Mouse (Mus musculus) neural tube, embryonic 15.5 days (tissue): ENCODE measurements around the gene Bco2. TPM values are rescaled to one million over a fixed set of nuclear protein-coding genes. Genes with fewer than 3 reads are reported as not detected.

Experiments
- ATAC-seq: fragments of 200-750 bp; cut with Nextera tagmentation; 2 replicates; pipeline ENCODE4 v1.8.0; 2017; ENCODE audit warnings: mild to moderate bottlenecking, moderate TSS enrichment, moderate library complexity; ENCODE audit not compliant: low FRiP score
- H3K27ac ChIP-seq: fragments of 300-500 bp; sonication (generic); replicated peaks from 2 replicates; pipeline ENCODE4 v1.5.1; 2015; ENCODE audit warnings: mild to moderate bottlenecking, inconsistent platforms
- H3K27me3 ChIP-seq: fragments of 300-500 bp; sonication (generic); replicated peaks from 2 replicates; pipeline ENCODE4 v1.6.1; 2015; ENCODE audit warnings: inconsistent platforms
- H3K36me3 ChIP-seq: fragments of 300-500 bp; sonication (generic); 2 replicates; pipeline ENCODE4 v1.6.1; 2015; ENCODE audit warnings: inconsistent platforms
- H3K4me1 ChIP-seq: fragments of 300-500 bp; sonication (generic); 2 replicates; pipeline ENCODE4 v1.6.1; 2015; ENCODE audit warnings: inconsistent platforms
- H3K4me2 ChIP-seq: fragments of 300-500 bp; sonication (generic); 2 replicates; pipeline ENCODE4 v1.6.1; 2015; ENCODE audit warnings: inconsistent platforms, mild to moderate bottlenecking, moderate library complexity
- H3K4me3 ChIP-seq: fragments of 300-500 bp; sonication (generic); replicated peaks from 2 replicates; pipeline ENCODE4 v1.5.1; 2015; ENCODE audit warnings: mild to moderate bottlenecking, inconsistent platforms
- H3K9ac ChIP-seq: fragments of 300-500 bp; sonication (generic); replicated peaks from 2 replicates; pipeline ENCODE4 v1.6.1; 2015; ENCODE audit warnings: mild to moderate bottlenecking, inconsistent platforms
- H3K9me3 ChIP-seq: fragments of 300-500 bp; sonication (generic); replicated peaks from 2 replicates; pipeline ENCODE4 v1.6.1; 2016; ENCODE audit warnings: inconsistent platforms
- WGBS: fragments of 180-500 bp; shearing (Covaris S2); methylation state at CpG from one replicate; pipeline ENCODE4 v1.1.7; 2015; ENCODE audit warnings: mixed read lengths; 5-methylcytosine and 5-hydroxymethylcytosine counted together
- polyA plus RNA-seq: library from polyadenylated mRNA; unstranded; fragments of >200 nt; fragmentation: Nextera tagmentation; extraction: Ambion mirVana; gene quantifications from 2 replicates; pipeline ENCODE4 v1.2.1, GENCODE M21; 2015

Gene Bco2
- polyA plus RNA-seq = 0.15 and 0.41 TPM in 2 replicates

- H3K27ac ChIP-seq = peak within 1 kb of the TSS; percentile 75
- H3K27me3 ChIP-seq = no peaks in the 10 kb centered on the region
- peak within 1 kb of the TSS; percentile 51 for H3K4me2 ChIP-seq
- no peaks in the 10 kb centered on the region for H3K36me3 ChIP-seq
- no peaks in the 10 kb centered on the region for H3K9me3 ChIP-seq
- H3K9ac ChIP-seq = 0 out of 2 replicates have a peak within 1 kb of the TSS, but pooled peaks have one; percentile 17
- WGBS = 25% methylated on average over 2 of the region's 2 CpGs
- peak; percentile 28; the same call in 1 of the 2 replicates for ATAC-seq
- peaks cover 14% of the 10 kb centered on the region for H3K4me1 ChIP-seq
- peak within 1 kb of the TSS; percentile 29 for H3K4me3 ChIP-seq
Measured at GRCm38 (mm10) chr9:50555094-50555446, at the start of gene Bco2. Bco2 (minus strand) TSS chr9:50555181.

GRCm38 (mm10) chr9:50604338-50604737 is 49.4 kb upstream of the Bco2 start:
- Histone ChIP-seq H3K4me2 (peak overlapping the region; percentile 88), H3K36me3 (peaks cover 42% of the 10 kb centered on the region), H3K4me3 (peak overlapping the region; percentile 94), H3K27me3 (no peaks in the 10 kb centered on the region), H3K9ac (peak overlapping the region; percentile 97), H3K27ac (peak overlapping the region; percentile 91), H3K4me1 (peaks cover 36% of the 10 kb centered on the region), H3K9me3 (no peaks in the 10 kb centered on the region)
- ATAC-seq = no peak
- WGBS = 3% methylated on average over 6 of the region's 6 CpGs

GRCm38 (mm10) chr9:50603998-50604324 is 49.0 kb upstream of the Bco2 start:
- WGBS = under 1% methylated on average over 24 of the region's 24 CpGs
- H3K9me3 ChIP-seq = no peaks in the 10 kb centered on the region
- peak overlapping the region; percentile 91 for H3K27ac ChIP-seq
- ATAC-seq = peak; percentile 88
- H3K27me3 ChIP-seq = no peaks in the 10 kb centered on the region
- peaks cover 36% of the 10 kb centered on the region for H3K4me1 ChIP-seq
- peak overlapping the region; percentile 97 for H3K9ac ChIP-seq
- peak overlapping the region; percentile 94 for H3K4me3 ChIP-seq
- peak overlapping the region; percentile 88 for H3K4me2 ChIP-seq
- H3K36me3 ChIP-seq = peaks cover 44% of the 10 kb centered on the region

- H3K36me3 ChIP-seq = peaks cover 45% of the 10 kb centered on the region
- H3K4me2 ChIP-seq = peak within 1 kb of the TSS; percentile 88
- H3K4me3 ChIP-seq = peak within 1 kb of the TSS; percentile 94
- no peaks in the 10 kb centered on the region for H3K27me3 ChIP-seq
- WGBS = under 1% methylated on average over 48 of the region's 48 CpGs
- H3K27ac ChIP-seq = peak within 1 kb of the TSS; percentile 91
- peak; percentile 98 for ATAC-seq
- H3K9me3 ChIP-seq = no peaks in the 10 kb centered on the region
- H3K4me1 ChIP-seq = peaks cover 36% of the 10 kb centered on the region
- peak within 1 kb of the TSS; percentile 97 for H3K9ac ChIP-seq
Measured at GRCm38 (mm10) chr9:50603189-50603997, 48.4 kb upstream of the Bco2 start, which contains the start of the genes Sdhd and Timm8b. Sdhd (minus strand) TSS chr9:50603812. Timm8b (plus strand) TSS chr9:50603910.

GRCm38 (mm10) chr9:50602055-50602845 is 47.3 kb upstream of the Bco2 start:
- ATAC-seq = no peak
- Histone ChIP-seq H3K4me1 (peaks cover 36% of the 10 kb centered on the region), H3K4me2 (peak overlapping the region; percentile 88), H3K27ac (no peak overlapping the region), H3K4me3 (peak overlapping the region; percentile 94), H3K36me3 (peaks cover 47% of the 10 kb centered on the region), H3K9me3 (no peaks in the 10 kb centered on the region), H3K9ac (peak overlapping the region; percentile 97; the same call in 1 of the 2 replicates), H3K27me3 (no peaks in the 10 kb centered on the region)
- 90% methylated on average over 7 of the region's 7 CpGs for WGBS

- H3K27ac ChIP-seq = no peak overlapping the region
- H3K9me3 ChIP-seq = no peaks in the 10 kb centered on the region
- H3K9ac ChIP-seq = no peak overlapping the region
- 88% methylated on average over 6 of the region's 6 CpGs for WGBS
- ATAC-seq = no peak
- H3K36me3 ChIP-seq = peaks cover 49% of the 10 kb centered on the region
- H3K4me1 ChIP-seq = peaks cover 36% of the 10 kb centered on the region
- H3K4me3 ChIP-seq = no peak overlapping the region
- no peak overlapping the region for H3K4me2 ChIP-seq
- no peaks in the 10 kb centered on the region for H3K27me3 ChIP-seq
Measured at GRCm38 (mm10) chr9:50601536-50601935, 46.6 kb upstream of the Bco2 start.

- H3K27ac ChIP-seq = no peak overlapping the region
- no peaks in the 10 kb centered on the region for H3K27me3 ChIP-seq
- no peak overlapping the region for H3K9ac ChIP-seq
- ATAC-seq = no peak
- peaks cover 59% of the 10 kb centered on the region for H3K36me3 ChIP-seq
- no peaks in the 10 kb centered on the region for H3K9me3 ChIP-seq
- no peak overlapping the region for H3K4me2 ChIP-seq
- WGBS = 95% methylated on average over 8 of the region's 8 CpGs
- peaks cover 11% of the 10 kb centered on the region for H3K4me1 ChIP-seq
- H3K4me3 ChIP-seq = no peak overlapping the region
Measured at GRCm38 (mm10) chr9:50596973-50597372, 42.0 kb upstream of the Bco2 start.

GRCm38 (mm10) chr9:50594794-50595417 is 39.9 kb upstream of the Bco2 start:
- Histone ChIP-seq H3K27me3 (no peaks in the 10 kb centered on the region), H3K4me1 (no peaks in the 10 kb centered on the region), H3K9ac (no peak overlapping the region), H3K4me3 (no peak overlapping the region), H3K36me3 (peaks cover 51% of the 10 kb centered on the region), H3K27ac (no peak overlapping the region), H3K9me3 (no peaks in the 10 kb centered on the region), H3K4me2 (no peak overlapping the region)
- 79% methylated on average over 12 of the region's 12 CpGs for WGBS
- ATAC-seq = no peak

GRCm38 (mm10) chr9:50593544-50593943 is 38.6 kb upstream of the Bco2 start:
- H3K4me3 ChIP-seq = no peak overlapping the region
- H3K27me3 ChIP-seq = no peaks in the 10 kb centered on the region
- H3K36me3 ChIP-seq = peaks cover 39% of the 10 kb centered on the region
- H3K9me3 ChIP-seq = no peaks in the 10 kb centered on the region
- H3K4me1 ChIP-seq = no peaks in the 10 kb centered on the region
- no peak overlapping the region for H3K27ac ChIP-seq
- ATAC-seq = no peak
- H3K4me2 ChIP-seq = no peak overlapping the region
- 70% methylated on average over 3 of the region's 3 CpGs for WGBS
- no peak overlapping the region for H3K9ac ChIP-seq

- Histone ChIP-seq H3K4me3 (no peak overlapping the region), H3K4me2 (no peak overlapping the region), H3K4me1 (no peaks in the 10 kb centered on the region), H3K27ac (no peak overlapping the region), H3K27me3 (no peaks in the 10 kb centered on the region), H3K9me3 (no peaks in the 10 kb centered on the region), H3K9ac (no peak overlapping the region), H3K36me3 (peaks cover 34% of the 10 kb centered on the region)
- WGBS = 92% methylated on average over 9 of the region's 9 CpGs
- no peak for ATAC-seq
Measured at GRCm38 (mm10) chr9:50592955-50593354, 38.0 kb upstream of the Bco2 start.

GRCm38 (mm10) chr9:50590856-50591518 is 36.0 kb upstream of the Bco2 start:
- Histone ChIP-seq H3K36me3 (peaks cover 15% of the 10 kb centered on the region), H3K4me3 (no peak overlapping the region), H3K9me3 (no peaks in the 10 kb centered on the region), H3K27ac (no peak overlapping the region), H3K27me3 (no peaks in the 10 kb centered on the region), H3K9ac (no peak overlapping the region), H3K4me2 (no peak overlapping the region), H3K4me1 (no peaks in the 10 kb centered on the region)
- 79% methylated on average over 10 of the region's 10 CpGs for WGBS
- ATAC-seq = no peak
